Mouse (Mus musculus) cortical plate, adult 2 months (tissue): Measurements from ENCODE around the gene Mras.

Experiments
- CTCF ChIP-seq: fragments of 200-500 bp; IDR thresholded peaks from 2 replicates; pipeline ENCODE4 v1.5.1; 2011; ENCODE audit warnings: mild to moderate bottlenecking, control low read depth, low read length; ENCODE audit not compliant: insufficient read depth; ENCODE audit errors: extremely low read depth
- POLR2A ChIP-seq: fragments of 200-500 bp; IDR thresholded peaks from 2 replicates; pipeline ENCODE4 v1.6.1; 2011; ENCODE audit warnings: mild to moderate bottlenecking, low read length, control low read depth; ENCODE audit not compliant: insufficient read depth; ENCODE audit errors: extremely low read depth

DNA sequence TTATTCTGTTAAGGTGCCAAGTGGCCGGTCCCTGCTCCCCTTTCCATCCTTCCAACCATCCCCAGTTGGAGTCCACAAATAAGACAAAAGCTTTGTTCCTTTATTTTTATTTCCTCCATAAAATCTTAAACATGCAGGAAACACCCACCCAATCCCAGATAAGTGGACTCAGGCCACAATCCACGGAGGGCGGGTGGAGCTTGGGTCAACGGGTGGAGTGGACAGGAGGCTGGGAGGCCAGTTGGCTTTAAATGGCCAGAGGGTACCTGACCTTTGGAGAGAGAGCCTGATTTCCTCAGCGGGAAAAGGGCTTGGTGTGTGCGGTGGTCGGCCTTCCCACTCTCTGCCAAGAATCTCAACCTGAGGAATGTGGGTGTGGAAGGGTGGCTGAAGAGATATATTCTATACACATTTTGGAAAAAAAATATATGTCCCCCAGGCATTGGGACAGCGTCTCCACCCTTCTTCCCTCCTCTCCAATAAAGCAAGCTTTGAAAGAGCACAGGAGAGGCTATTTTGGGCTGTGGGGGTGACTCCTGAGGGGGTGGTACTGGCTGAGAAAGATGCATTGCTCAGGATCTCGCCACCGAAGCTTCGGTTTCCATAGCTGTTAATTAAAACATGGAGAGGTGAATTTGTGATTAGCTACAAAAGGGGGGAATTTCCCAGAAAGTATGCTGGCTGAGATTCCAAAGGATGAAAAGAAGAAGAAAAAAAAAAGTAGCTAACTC, 8.4 kb downstream of the Mras start:
- TF ChIP-seq CTCF (no peak), POLR2A (no peak)
